Mouse (Mus musculus) forebrain, postnatal 0 days (tissue): Measurements from ENCODE around the gene Rpl35a. TPM values are rescaled to one million over a fixed set of nuclear protein-coding genes. Genes with fewer than 3 reads are reported as not detected.
A peak's percentile ranks its signal among the peaks of the same experiment; 100 is the strongest.

Source experiments
- ATAC-seq: fragments of 200-750 bp; cut with Nextera tagmentation; 2 replicates; pipeline ENCODE4 v1.8.0; 2017; ENCODE audit warnings: mild to moderate bottlenecking, moderate library complexity
- DNase-seq: peaks from one replicate; pipeline ENCODE4 v3.0.0-alpha.2; 2015
- H3K27ac ChIP-seq: fragments of 300-500 bp; sonication (generic); 2 replicates; pipeline ENCODE4 v1.5.1; 2014; ENCODE audit warnings: low read depth, mild to moderate bottlenecking, antibody characterized with exemption, low read length, moderate library complexity, mixed read lengths
- H3K27me3 ChIP-seq: fragments of 300-500 bp; sonication (generic); 2 replicates; pipeline ENCODE4 v1.6.1; 2014; ENCODE audit warnings: mild to moderate bottlenecking, low read length, mixed read lengths; ENCODE audit not compliant: insufficient read depth
- H3K36me3 ChIP-seq: fragments of 300-500 bp; sonication (generic); 2 replicates; pipeline ENCODE4 v1.6.1; 2014; ENCODE audit warnings: mild to moderate bottlenecking, moderate library complexity; ENCODE audit not compliant: insufficient read depth
- H3K4me1 ChIP-seq: fragments of 300-500 bp; sonication (generic); 2 replicates; pipeline ENCODE4 v1.6.1; 2014; ENCODE audit warnings: antibody characterized with exemption; ENCODE audit not compliant: insufficient read depth
- H3K4me2 ChIP-seq: fragments of 300-500 bp; sonication (generic); 2 replicates; pipeline ENCODE4 v1.6.1; 2014; ENCODE audit warnings: low read depth, mild to moderate bottlenecking, moderate library complexity
- H3K4me3 ChIP-seq: fragments of 300-500 bp; sonication (generic); 2 replicates; pipeline ENCODE4 v1.5.1; 2014; ENCODE audit warnings: low read depth, low read length, mixed read lengths
- H3K9ac ChIP-seq: fragments of 300-500 bp; sonication (generic); 2 replicates; pipeline ENCODE4 v1.6.1; 2014; ENCODE audit warnings: mild to moderate bottlenecking
- H3K9me3 ChIP-seq: fragments of 300-500 bp; sonication (generic); 2 replicates; pipeline ENCODE4 v1.6.1; 2016; ENCODE audit warnings: low read length
- CTCF ChIP-seq: sonication (generic); IDR thresholded peaks from 2 replicates; pipeline ENCODE4 v1.5.1; 2016; ENCODE audit warnings: antibody characterized with exemption, control low read depth, low read depth
- WGBS: fragments of 180-500 bp; shearing (Covaris S2); extraction: QIAGEN DNeasy Blood & Tissue Kit; methylation state at CpG from one replicate; pipeline ENCODE4 v1.1.7; 2014; 5-methylcytosine and 5-hydroxymethylcytosine counted together
- polyA plus RNA-seq: library from polyadenylated mRNA; unstranded; fragments of >200 nt; fragmentation: Nextera tagmentation; extraction: Ambion mirVana; gene quantifications from 2 replicates; pipeline ENCODE4 v1.2.1, GENCODE M21; 2015
- total RNA-seq: library from RNA; depleted of rRNA; stranded (reverse); fragments of >200 nt; gene quantifications from 2 replicates; pipeline ENCODE4 v1.2.3, GENCODE M21; 2014

Gene Rpl35a
- total and polyA plus RNA-seq, 2 experiments from 2014 or later = 482 to 721 TPM

DNA sequence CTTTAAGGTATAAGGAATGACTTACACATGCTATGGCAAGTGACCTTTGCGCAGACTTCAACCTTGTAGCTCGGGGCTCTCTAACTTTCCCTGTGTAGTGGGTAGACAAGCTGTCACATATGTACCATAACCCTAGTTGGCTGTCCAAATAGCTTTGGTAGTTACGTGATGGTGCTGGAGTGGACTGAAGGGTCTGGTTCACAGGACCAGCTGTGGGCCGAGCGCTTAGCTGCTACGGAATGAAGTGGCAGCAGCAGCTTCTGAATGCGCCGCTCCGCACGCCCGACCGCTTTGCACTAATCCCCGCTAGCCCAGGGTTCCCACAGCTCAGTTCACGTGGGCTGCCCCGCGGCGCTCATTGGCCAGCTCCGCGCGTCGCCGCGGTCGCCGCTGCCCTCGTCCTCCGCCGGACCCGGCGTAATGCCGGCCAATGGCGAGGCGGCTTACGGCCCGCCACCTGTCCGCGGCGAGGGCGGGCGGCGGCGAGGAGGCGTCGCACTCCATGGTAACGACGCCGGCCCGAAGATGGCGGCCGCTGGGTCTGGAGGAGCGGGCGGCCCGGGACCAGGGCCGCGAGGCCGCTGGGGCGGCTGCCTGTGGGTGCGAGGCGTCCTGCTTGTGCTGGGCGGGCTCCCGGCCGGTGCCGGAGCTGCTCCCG is 5.9 kb downstream of the Rpl35a start, which contains the start of gene Lmln:
TSS of gene Lmln (plus strand) at position 498 of the 658 bp plus-strand sequence.
- 1% methylated on average over 60 of the region's 64 CpGs for WGBS
- ATAC-seq = peak; percentile 96

GRCm38 (mm10) chr16:33062682-33063131 is 6.5 kb downstream of the Rpl35a start:
- Histone ChIP-seq H3K4me1 (peaks cover 15% of the 10 kb centered on the region), H3K27me3 (no peaks in the 10 kb centered on the region), H3K36me3 (peaks cover 22% of the 10 kb centered on the region), H3K27ac (peak overlapping the region; percentile 78), H3K9ac (peak overlapping the region; percentile 74), H3K9me3 (no peaks in the 10 kb centered on the region), H3K4me3 (peak overlapping the region; percentile 67), H3K4me2 (peak overlapping the region; percentile 89)
- no peak for TF ChIP-seq CTCF
- peak; percentile 79 for DNase-seq
- WGBS = 4% methylated on average over 35 of the region's 35 CpGs
- ATAC-seq = peak; percentile 48

More for the DNA sequence above, 5.9 kb downstream of the Rpl35a start, which contains the start of gene Lmln:
- Histone ChIP-seq H3K4me1 (peaks cover 15% of the 10 kb centered on the region), H3K9ac (peak within 1 kb of the TSS; percentile 74), H3K27ac (peak within 1 kb of the TSS; percentile 78), H3K4me2 (peak within 1 kb of the TSS; percentile 89), H3K36me3 (peaks cover 22% of the 10 kb centered on the region), H3K27me3 (no peaks in the 10 kb centered on the region), H3K9me3 (no peaks in the 10 kb centered on the region), H3K4me3 (peak within 1 kb of the TSS; percentile 67)
- TF ChIP-seq CTCF = no peak
- DNase-seq = peak; percentile 91

DNA sequence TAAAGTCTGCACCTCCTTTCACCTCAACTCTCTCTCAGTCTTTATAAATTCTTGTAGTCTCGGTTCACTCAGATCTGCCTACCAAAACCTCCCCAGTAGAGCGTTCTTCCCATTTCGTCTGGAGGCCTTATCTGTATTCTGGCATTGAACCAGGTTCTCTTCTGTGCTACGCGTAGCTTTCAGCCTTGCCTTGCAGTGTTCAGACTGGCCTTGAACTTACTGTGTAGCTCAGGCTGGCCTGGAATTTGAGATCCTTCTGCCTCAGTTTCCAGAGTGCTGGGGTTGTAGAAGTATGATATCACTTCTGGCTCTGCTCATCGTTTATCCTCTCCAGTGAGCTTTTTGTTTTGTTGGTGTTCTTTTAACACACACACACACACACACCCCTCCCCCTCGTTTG is 7.0 kb downstream of the Rpl35a start:
- DNase-seq (no peak), ATAC-seq (no peak)
- TF ChIP-seq CTCF = no peak
- 8% methylated on average over 7 of the region's 7 CpGs for WGBS
- peaks cover 22% of the 10 kb centered on the region for H3K36me3 ChIP-seq
- H3K27ac ChIP-seq = no peak overlapping the region
- no peaks in the 10 kb centered on the region for H3K9me3 ChIP-seq
- H3K4me1 ChIP-seq = peaks cover 10% of the 10 kb centered on the region; the same call in 1 of the 2 replicates
- peak overlapping the region; percentile 89 for H3K4me2 ChIP-seq
- no peaks in the 10 kb centered on the region for H3K27me3 ChIP-seq
- peak overlapping the region; percentile 74 for H3K9ac ChIP-seq
- H3K4me3 ChIP-seq = peak overlapping the region; percentile 67

DNA sequence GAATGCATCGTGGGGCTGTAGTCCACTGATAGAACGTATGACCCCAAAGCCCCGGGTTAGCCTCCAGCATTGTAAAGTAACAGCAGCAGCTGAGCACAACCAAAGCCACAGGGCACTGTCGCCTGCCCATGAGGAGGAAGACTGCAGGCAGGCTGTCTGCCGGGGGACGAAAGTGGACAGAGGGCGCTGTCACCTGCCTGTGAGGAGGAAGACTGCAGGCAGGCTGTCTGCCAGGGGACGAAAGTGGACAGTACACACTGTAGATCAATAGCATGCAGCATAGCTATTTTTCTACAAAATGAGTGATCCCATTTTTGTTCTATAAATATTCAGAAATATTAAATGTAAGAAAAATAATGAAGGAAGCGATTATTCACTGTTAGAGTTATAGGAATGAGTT is 8.4 kb downstream of the Rpl35a start:
- H3K4me2 ChIP-seq = no peak overlapping the region
- no peak overlapping the region for H3K27ac ChIP-seq
- H3K9me3 ChIP-seq = no peaks in the 10 kb centered on the region
- no peak overlapping the region for H3K9ac ChIP-seq
- no peaks in the 10 kb centered on the region for H3K27me3 ChIP-seq
- DNase-seq (no peak), ATAC-seq (no peak)
- WGBS = 68% methylated on average over 9 of the region's 9 CpGs
- H3K36me3 ChIP-seq = peaks cover 13% of the 10 kb centered on the region
- TF ChIP-seq CTCF = 0 out of 2 replicates have a peak, but pooled peaks have one; percentile 24
- peaks cover 10% of the 10 kb centered on the region; the same call in 1 of the 2 replicates for H3K4me1 ChIP-seq
- no peak overlapping the region for H3K4me3 ChIP-seq

DNA sequence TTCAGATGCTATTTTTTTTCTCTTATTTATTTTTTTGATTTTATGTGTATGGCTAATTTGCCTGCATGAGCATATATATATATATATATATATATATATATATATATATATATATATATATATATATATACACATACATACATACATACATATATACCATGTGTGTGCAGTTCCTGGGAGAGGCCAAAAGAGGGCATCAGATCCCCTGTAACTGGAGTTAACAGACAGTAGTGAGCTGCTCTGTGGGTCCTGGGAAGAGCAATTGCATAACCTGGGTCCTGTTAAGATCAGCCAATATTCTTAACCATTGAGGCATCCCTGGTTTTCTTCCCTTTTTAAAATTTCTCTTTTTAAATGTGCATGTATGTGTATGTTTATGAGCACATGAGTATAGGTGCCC is 14.7 kb downstream of the Rpl35a start:
- no peak overlapping the region for H3K27ac ChIP-seq
- H3K9me3 ChIP-seq = no peaks in the 10 kb centered on the region
- no peak for DNase-seq
- no peaks in the 10 kb centered on the region for H3K4me1 ChIP-seq
- no peak for TF ChIP-seq CTCF
- no peak overlapping the region for H3K4me3 ChIP-seq
- no peak overlapping the region for H3K9ac ChIP-seq
- no peak for ATAC-seq
- peaks cover 13% of the 10 kb centered on the region for H3K36me3 ChIP-seq
- H3K4me2 ChIP-seq = no peak overlapping the region
- no peaks in the 10 kb centered on the region for H3K27me3 ChIP-seq

DNA sequence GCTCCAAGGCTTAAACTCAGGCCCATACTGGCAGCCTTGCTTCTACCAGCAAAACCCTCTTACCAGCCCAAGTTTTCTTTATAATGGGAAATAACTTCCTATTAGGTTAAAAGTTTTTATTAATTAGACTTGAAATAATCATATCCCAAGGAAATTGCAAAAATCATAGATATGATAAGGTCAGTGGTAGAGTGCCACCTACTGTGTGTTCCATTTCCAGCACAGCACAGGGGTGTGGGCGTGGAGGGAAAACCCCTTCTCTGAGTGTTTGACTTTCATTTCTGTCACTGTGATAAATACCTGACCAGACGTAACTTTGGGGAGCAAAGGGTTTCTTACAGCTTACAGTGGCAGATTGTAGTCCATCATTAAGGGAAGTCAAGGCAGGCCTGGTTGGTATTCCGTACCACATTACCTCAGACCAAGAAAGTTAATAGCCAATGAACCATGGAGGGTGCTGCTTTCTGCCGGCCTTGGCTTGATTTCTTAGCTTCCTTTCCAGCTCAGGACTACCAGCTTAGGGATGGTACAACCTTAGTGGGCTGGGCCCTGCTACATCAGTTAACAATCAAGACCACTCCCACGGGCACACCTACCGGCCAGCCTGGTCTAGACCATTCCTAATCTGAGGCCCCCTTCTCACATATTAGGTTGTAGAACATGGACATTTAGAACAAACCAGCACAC is 16.8 kb downstream of the Rpl35a start:
- peaks cover 15% of the 10 kb centered on the region for H3K36me3 ChIP-seq
- H3K27ac ChIP-seq = no peak overlapping the region
- no peak overlapping the region for H3K4me3 ChIP-seq
- 90% methylated on average over 6 of the region's 6 CpGs for WGBS
- no peak for ATAC-seq
- no peaks in the 10 kb centered on the region for H3K9me3 ChIP-seq
- no peak overlapping the region for H3K9ac ChIP-seq
- no peak for DNase-seq
- no peak overlapping the region for H3K4me2 ChIP-seq
- H3K4me1 ChIP-seq = no peaks in the 10 kb centered on the region
- no peaks in the 10 kb centered on the region for H3K27me3 ChIP-seq
- no peak for TF ChIP-seq CTCF

GRCm38 (mm10) chr16:33074967-33075366 is 18.7 kb downstream of the Rpl35a start:
- H3K27me3 ChIP-seq = no peaks in the 10 kb centered on the region
- H3K4me1 ChIP-seq = no peaks in the 10 kb centered on the region
- H3K4me3 ChIP-seq = no peak overlapping the region
- no peak overlapping the region for H3K27ac ChIP-seq
- H3K36me3 ChIP-seq = peaks cover 11% of the 10 kb centered on the region
- ATAC-seq (no peak), DNase-seq (no peak)
- H3K4me2 ChIP-seq = no peak overlapping the region
- no peaks in the 10 kb centered on the region for H3K9me3 ChIP-seq
- no peak for TF ChIP-seq CTCF
- 85% methylated on average over 5 of the region's 5 CpGs for WGBS
- no peak overlapping the region for H3K9ac ChIP-seq
